Mouse (Mus musculus): ENCODE results near the gene Vcan. TPM values are rescaled to one million over a fixed set of nuclear protein-coding genes. Genes with fewer than 3 reads are reported as not detected.

The Vcan gene
- polyA plus RNA-seq, 1 experiment from 2014 or later = 1.2 TPM

- Histone ChIP-seq H3K9ac (ENCODE audit: low read depth, low read length) (no peak overlapping the region), H3K9me3 (replicated peaks; ENCODE audit: control insufficient read depth, low read length) (no peaks in the 10 kb centered on the region), H3K4me3 (ENCODE audit: low read depth, low read length) (no peak overlapping the region), H3K4me1 (ENCODE audit: control insufficient read depth, low read depth, low read length) (no peaks in the 10 kb centered on the region), H3K36me3 (ENCODE audit: control insufficient read depth, insufficient read depth) (no peaks in the 10 kb centered on the region), H3K4me2 (ENCODE audit: low read depth, low read length) (no peak overlapping the region), H3K27me3 (ENCODE audit: control insufficient read depth, insufficient read depth, low read depth, low read length) (no peaks in the 10 kb centered on the region), H3K27ac (ENCODE audit: low read length) (no peak overlapping the region)
- WGBS (ENCODE audit: insufficient replicate concordance) = 74% methylated on average over 2 of the region's 2 CpGs
- no peak for ATAC-seq (ENCODE audit: low read depth)
Observed at GRCm38 (mm10) chr13:89699998-89700555, 42.2 kb downstream of the Vcan start.

- Histone ChIP-seq H3K36me3 (ENCODE audit: control insufficient read depth, insufficient read depth) (no peaks in the 10 kb centered on the region), H3K4me3 (ENCODE audit: low read depth, low read length) (no peak overlapping the region), H3K27me3 (ENCODE audit: control insufficient read depth, insufficient read depth, low read depth, low read length) (no peaks in the 10 kb centered on the region), H3K9ac (ENCODE audit: low read depth, low read length) (no peak overlapping the region), H3K9me3 (replicated peaks; ENCODE audit: control insufficient read depth, low read length) (no peaks in the 10 kb centered on the region), H3K4me1 (ENCODE audit: control insufficient read depth, low read depth, low read length) (no peaks in the 10 kb centered on the region), H3K4me2 (ENCODE audit: low read depth, low read length) (no peak overlapping the region), H3K27ac (ENCODE audit: low read length) (no peak overlapping the region)
- WGBS (ENCODE audit: insufficient replicate concordance) = 45% methylated on average over 1 of the region's 1 CpGs
- ATAC-seq (ENCODE audit: low read depth) = no peak
Observed at GRCm38 (mm10) chr13:89692597-89692996, 49.7 kb downstream of the Vcan start.

GRCm38 (mm10) chr13:89683490-89683889 lies 58.8 kb downstream of the Vcan start:
- Histone ChIP-seq H3K36me3 (ENCODE audit: control insufficient read depth, insufficient read depth) (no peaks in the 10 kb centered on the region), H3K9ac (ENCODE audit: low read depth, low read length) (no peak overlapping the region), H3K4me1 (ENCODE audit: control insufficient read depth, low read depth, low read length) (no peaks in the 10 kb centered on the region), H3K9me3 (replicated peaks; ENCODE audit: control insufficient read depth, low read length) (no peaks in the 10 kb centered on the region), H3K27me3 (ENCODE audit: control insufficient read depth, insufficient read depth, low read depth, low read length) (no peaks in the 10 kb centered on the region), H3K4me3 (ENCODE audit: low read depth, low read length) (no peak overlapping the region), H3K27ac (ENCODE audit: low read length) (no peak overlapping the region), H3K4me2 (ENCODE audit: low read depth, low read length) (no peak overlapping the region)
- no peak for ATAC-seq (ENCODE audit: low read depth)
- 63% methylated on average over 3 of the region's 3 CpGs for WGBS (ENCODE audit: insufficient replicate concordance)

GRCm38 (mm10) chr13:89682254-89682653 lies 60.1 kb downstream of the Vcan start:
- Histone ChIP-seq H3K4me2 (ENCODE audit: low read depth, low read length) (no peak overlapping the region), H3K4me3 (ENCODE audit: low read depth, low read length) (no peak overlapping the region), H3K4me1 (ENCODE audit: control insufficient read depth, low read depth, low read length) (no peaks in the 10 kb centered on the region), H3K27me3 (ENCODE audit: control insufficient read depth, insufficient read depth, low read depth, low read length) (no peaks in the 10 kb centered on the region), H3K27ac (ENCODE audit: low read length) (no peak overlapping the region), H3K36me3 (ENCODE audit: control insufficient read depth, insufficient read depth) (no peaks in the 10 kb centered on the region), H3K9ac (ENCODE audit: low read depth, low read length) (no peak overlapping the region), H3K9me3 (replicated peaks; ENCODE audit: control insufficient read depth, low read length) (no peaks in the 10 kb centered on the region)
- ATAC-seq (ENCODE audit: low read depth) = peak; percentile 30
- 58% methylated on average over 7 of the region's 7 CpGs for WGBS (ENCODE audit: insufficient replicate concordance)

GRCm38 (mm10) chr13:89679756-89680155 lies 62.6 kb downstream of the Vcan start:
- no peak overlapping the region for H3K4me3 ChIP-seq (ENCODE audit: low read depth, low read length)
- no peaks in the 10 kb centered on the region for H3K36me3 ChIP-seq (ENCODE audit: control insufficient read depth, insufficient read depth)
- H3K9me3 ChIP-seq (replicated peaks; ENCODE audit: control insufficient read depth, low read length) = no peaks in the 10 kb centered on the region
- no peaks in the 10 kb centered on the region for H3K27me3 ChIP-seq (ENCODE audit: control insufficient read depth, insufficient read depth, low read depth, low read length)
- WGBS (ENCODE audit: insufficient replicate concordance) = 70% methylated on average over 6 of the region's 6 CpGs
- no peak for ATAC-seq (ENCODE audit: low read depth)
- no peak overlapping the region for H3K27ac ChIP-seq (ENCODE audit: low read length)
- H3K4me2 ChIP-seq (ENCODE audit: low read depth, low read length) = no peak overlapping the region
- H3K9ac ChIP-seq (ENCODE audit: low read depth, low read length) = no peak overlapping the region
- H3K4me1 ChIP-seq (ENCODE audit: control insufficient read depth, low read depth, low read length) = no peaks in the 10 kb centered on the region

- WGBS (ENCODE audit: insufficient replicate concordance) = 41% methylated on average over 3 of the region's 3 CpGs
- H3K4me1 ChIP-seq (ENCODE audit: control insufficient read depth, low read depth, low read length) = no peaks in the 10 kb centered on the region
- no peak for ATAC-seq (ENCODE audit: low read depth)
- H3K4me2 ChIP-seq (ENCODE audit: low read depth, low read length) = no peak overlapping the region
- no peak overlapping the region for H3K9ac ChIP-seq (ENCODE audit: low read depth, low read length)
- H3K27ac ChIP-seq (ENCODE audit: low read length) = no peak overlapping the region
- no peaks in the 10 kb centered on the region for H3K27me3 ChIP-seq (ENCODE audit: control insufficient read depth, insufficient read depth, low read depth, low read length)
- H3K36me3 ChIP-seq (ENCODE audit: control insufficient read depth, insufficient read depth) = no peaks in the 10 kb centered on the region
- H3K4me3 ChIP-seq (ENCODE audit: low read depth, low read length) = no peak overlapping the region
- H3K9me3 ChIP-seq (replicated peaks; ENCODE audit: control insufficient read depth, low read length) = no peaks in the 10 kb centered on the region
Observed at GRCm38 (mm10) chr13:89670505-89670904, 71.8 kb downstream of the Vcan start.

- Histone ChIP-seq H3K36me3 (ENCODE audit: control insufficient read depth, insufficient read depth) (no peaks in the 10 kb centered on the region), H3K4me3 (ENCODE audit: low read depth, low read length) (no peak overlapping the region), H3K9ac (ENCODE audit: low read depth, low read length) (no peak overlapping the region), H3K9me3 (replicated peaks; ENCODE audit: control insufficient read depth, low read length) (no peaks in the 10 kb centered on the region), H3K27me3 (ENCODE audit: control insufficient read depth, insufficient read depth, low read depth, low read length) (no peaks in the 10 kb centered on the region), H3K27ac (ENCODE audit: low read length) (no peak overlapping the region), H3K4me1 (ENCODE audit: control insufficient read depth, low read depth, low read length) (no peaks in the 10 kb centered on the region), H3K4me2 (ENCODE audit: low read depth, low read length) (no peak overlapping the region)
- no peak for ATAC-seq (ENCODE audit: low read depth)
- 54% methylated on average over 10 of the region's 10 CpGs for WGBS (ENCODE audit: insufficient replicate concordance)
Observed at GRCm38 (mm10) chr13:89668981-89669880, 73.1 kb downstream of the Vcan start.

GRCm38 (mm10) chr13:89668069-89668468 lies 74.2 kb downstream of the Vcan start:
- Histone ChIP-seq H3K36me3 (ENCODE audit: control insufficient read depth, insufficient read depth) (no peaks in the 10 kb centered on the region), H3K27ac (ENCODE audit: low read length) (no peak overlapping the region), H3K4me2 (ENCODE audit: low read depth, low read length) (no peak overlapping the region), H3K9me3 (replicated peaks; ENCODE audit: control insufficient read depth, low read length) (no peaks in the 10 kb centered on the region), H3K4me3 (ENCODE audit: low read depth, low read length) (no peak overlapping the region), H3K27me3 (ENCODE audit: control insufficient read depth, insufficient read depth, low read depth, low read length) (no peaks in the 10 kb centered on the region), H3K4me1 (ENCODE audit: control insufficient read depth, low read depth, low read length) (no peaks in the 10 kb centered on the region), H3K9ac (ENCODE audit: low read depth, low read length) (no peak overlapping the region)
- no peak for ATAC-seq (ENCODE audit: low read depth)
- WGBS (ENCODE audit: insufficient replicate concordance) = 29% methylated on average over 1 of the region's 1 CpGs

- Histone ChIP-seq H3K9me3 (replicated peaks; ENCODE audit: control insufficient read depth, low read length) (no peaks in the 10 kb centered on the region), H3K4me3 (ENCODE audit: low read depth, low read length) (no peak overlapping the region), H3K9ac (ENCODE audit: low read depth, low read length) (no peak overlapping the region), H3K4me2 (ENCODE audit: low read depth, low read length) (no peak overlapping the region), H3K36me3 (ENCODE audit: control insufficient read depth, insufficient read depth) (no peaks in the 10 kb centered on the region), H3K27me3 (ENCODE audit: control insufficient read depth, insufficient read depth, low read depth, low read length) (no peaks in the 10 kb centered on the region), H3K27ac (ENCODE audit: low read length) (no peak overlapping the region), H3K4me1 (ENCODE audit: control insufficient read depth, low read depth, low read length) (no peaks in the 10 kb centered on the region)
- 63% methylated on average over 2 of the region's 2 CpGs for WGBS (ENCODE audit: insufficient replicate concordance)
- ATAC-seq (ENCODE audit: low read depth) = no peak
Observed at GRCm38 (mm10) chr13:89661688-89662087, 80.6 kb downstream of the Vcan start.

Data from liver, embryonic 16.5 days (tissue).